Mouse (Mus musculus): ENCODE measurements around the gene Mavs.

- TF ChIP-seq CTCF (IDR thresholded peaks at IDR 0.05; ENCODE audit: low read depth, low read length) (no peak), POLR2AphosphoS5 (IDR thresholded peaks at IDR 0.05; ENCODE audit: insufficient replicate concordance, low read depth, low read length) (no peak), GATA1 (IDR thresholded peaks at IDR 0.05; ENCODE audit: borderline replicate concordance, low read length) (no peak), GATA2 (IDR thresholded peaks at IDR 0.05; ENCODE audit: borderline replicate concordance, low read depth, low read length) (no peak)
Measured at GRCm38 (mm10) chr2:131187602-131187922, 46.3 kb upstream of the Mavs start.

Measured in G1E (cell line).